16 mouse cellular contexts compared by ENCODE assay signal in the genomic region with DNA sequence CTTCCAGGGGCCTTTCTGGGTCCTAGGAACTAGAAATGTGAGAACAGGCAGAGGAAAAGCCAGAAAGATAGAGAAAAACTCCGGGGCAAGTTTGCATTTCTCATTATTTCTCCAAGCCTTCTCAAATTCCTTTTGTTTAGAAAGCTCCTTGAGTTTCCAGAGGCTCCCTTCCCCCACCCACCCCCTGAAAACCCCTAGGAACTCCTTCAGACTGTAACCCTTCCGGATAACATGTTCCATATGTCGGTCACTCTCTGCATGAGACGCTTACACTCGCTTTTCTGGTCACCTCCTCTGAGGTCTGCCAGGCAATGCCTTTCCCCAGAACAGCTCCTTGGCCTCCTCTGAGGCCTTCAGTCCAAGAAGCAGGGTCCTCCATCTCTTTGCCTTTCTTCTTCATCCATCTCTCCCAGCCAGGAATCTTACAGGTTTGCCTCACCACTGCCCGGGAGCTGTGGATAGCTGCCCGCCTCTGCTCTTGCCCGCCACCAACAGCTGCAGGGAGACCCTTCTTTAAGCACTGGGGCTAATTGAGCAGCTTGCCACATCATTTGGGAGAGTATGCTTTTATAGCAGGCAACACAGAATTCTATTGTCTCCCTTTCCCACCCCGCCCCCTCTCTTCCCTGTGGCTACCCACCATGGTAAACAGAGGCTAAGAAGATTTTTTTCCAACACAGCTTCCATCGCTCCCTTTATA. TPM values are rescaled to one million over a fixed set of nuclear protein-coding genes. Genes with fewer than 3 reads are reported as not detected.
DNase-seq lines count a peak whose midpoint lies in the region; ATAC-seq and TF ChIP-seq lines count a peak whose summit lies in the region.
"Had no signal": no experiment of that assay in that cellular context is flagged by ENCODE, and none has a peak within 500 bp of the region (broad histone marks: within the 10 kb centered on the region; RNA-seq: fewer than 3 reads in every experiment).

No protein-coding gene starts in this region.

- no peak for ATAC-seq in heart, postnatal 0 days (ENCODE audit: insufficient read depth, low read depth)
- ATAC-seq in midbrain, embryonic 13.5 days: no peak
- ATAC-seq in embryonic facial prominence, embryonic 13.5 days (ENCODE audit: insufficient number of reproducible peaks, insufficient read depth, low FRiP score, low TSS enrichment, low read depth): peak; percentile 28; the same call in 1 of the 2 replicates
- peak; percentile 50; the same call in 1 of the 2 replicates for ATAC-seq in limb, embryonic 15.5 days (ENCODE audit: insufficient number of reproducible peaks, low FRiP score, low TSS enrichment, low read depth)

- no peak for DNase-seq in heart, postnatal 0 days (ENCODE audit: low spot score)
- no peak for DNase-seq in heart, adult 8-10 months (ENCODE audit: low spot score)
- DNase-seq in midbrain, embryonic 10.5 days (ENCODE audit: low spot score): peak; percentile 19
- DNase-seq in spleen, postnatal 36 days (ENCODE audit: low spot score in 2 of 2): no peak
- DNase-seq in right cerebral cortex, adult 2 months (ENCODE audit: low spot score in 2 of 2): no peak
- DNase-seq: cerebellum, adult 9-10 months; liver; spleen, adult 18-20 months; thymus, postnatal 36 days had no signal

- no peaks in the 10 kb centered on the region for H3K36me3 ChIP-seq in heart, postnatal 0 days (replicated peaks; ENCODE audit: control insufficient read depth, insufficient read depth, low read length)
- H3K36me3 ChIP-seq in midbrain, embryonic 10.5 days: no peaks in the 10 kb centered on the region
- no peaks in the 10 kb centered on the region for H3K36me3 ChIP-seq in midbrain, embryonic 13.5 days
- H3K36me3 ChIP-seq in embryonic facial prominence, embryonic 13.5 days: peaks cover 13% of the 10 kb centered on the region
- peaks cover 4% of the 10 kb centered on the region; the same call in 1 of the 2 replicates for H3K36me3 ChIP-seq in limb, embryonic 15.5 days

- H3K27ac ChIP-seq in heart, postnatal 0 days (ENCODE audit: low read depth): 0 out of 2 replicates have a peak overlapping the region, but pooled peaks have one; percentile 36
- H3K27ac ChIP-seq in midbrain, embryonic 10.5 days (replicated peaks): no peak overlapping the region; the same call in 1 of the 2 replicates
- H3K27ac ChIP-seq in midbrain, embryonic 13.5 days: no peak overlapping the region
- H3K27ac ChIP-seq in embryonic facial prominence, embryonic 13.5 days: peak overlapping the region; percentile 95
- H3K27ac ChIP-seq in limb, embryonic 15.5 days: peak overlapping the region; percentile 73
- H3K27ac ChIP-seq: layer of hippocampus, adult 2 months had no signal

- no peak overlapping the region for H3K9ac ChIP-seq in heart, postnatal 0 days (replicated peaks; ENCODE audit: low read depth, low read length)
- no peak overlapping the region for H3K9ac ChIP-seq in midbrain, embryonic 13.5 days (replicated peaks)
- peak overlapping the region; percentile 62 for H3K9ac ChIP-seq in embryonic facial prominence, embryonic 13.5 days
- no peak overlapping the region for H3K9ac ChIP-seq in limb, embryonic 15.5 days

- no peaks in the 10 kb centered on the region for H3K4me1 ChIP-seq in heart, postnatal 0 days (ENCODE audit: control insufficient read depth, insufficient read depth)
- H3K4me1 ChIP-seq in midbrain, embryonic 10.5 days: peaks cover 6% of the 10 kb centered on the region; the same call in 1 of the 2 replicates
- H3K4me1 ChIP-seq in midbrain, embryonic 13.5 days (replicated peaks): 0 out of 2 replicates have a peak, but pooled peaks cover 2% of the 10 kb centered on the region
- peaks cover 49% of the 10 kb centered on the region for H3K4me1 ChIP-seq in embryonic facial prominence, embryonic 13.5 days
- peaks cover 45% of the 10 kb centered on the region for H3K4me1 ChIP-seq in limb, embryonic 15.5 days
- H3K4me1 ChIP-seq: megakaryocyte, embryonic 14.5 days had no signal

- no peaks in the 10 kb centered on the region for H3K9me3 ChIP-seq in heart, postnatal 0 days (replicated peaks; ENCODE audit: control insufficient read depth, low read length)
- no peaks in the 10 kb centered on the region for H3K9me3 ChIP-seq in midbrain, embryonic 10.5 days (replicated peaks)
- H3K9me3 ChIP-seq in midbrain, embryonic 13.5 days: no peaks in the 10 kb centered on the region
- H3K9me3 ChIP-seq in embryonic facial prominence, embryonic 13.5 days: no peaks in the 10 kb centered on the region
- H3K9me3 ChIP-seq in limb, embryonic 15.5 days: no peaks in the 10 kb centered on the region
- H3K9me3 ChIP-seq: megakaryocyte, embryonic 14.5 days had no signal

- TF ChIP-seq EP300 in heart, postnatal 0 days (IDR thresholded peaks at IDR 0.05; ENCODE audit: low read depth): no peak

- H3K27me3 ChIP-seq in heart, postnatal 0 days (ENCODE audit: control insufficient read depth, insufficient read depth, low read length): no peaks in the 10 kb centered on the region
- H3K27me3 ChIP-seq in midbrain, embryonic 10.5 days (ENCODE audit: low read depth, poor library complexity, severe bottlenecking): no peaks in the 10 kb centered on the region
- no peaks in the 10 kb centered on the region for H3K27me3 ChIP-seq in midbrain, embryonic 13.5 days
- no peaks in the 10 kb centered on the region for H3K27me3 ChIP-seq in embryonic facial prominence, embryonic 13.5 days
- H3K27me3 ChIP-seq in limb, embryonic 15.5 days: no peaks in the 10 kb centered on the region

- no peak overlapping the region for H3K4me2 ChIP-seq in heart, postnatal 0 days (ENCODE audit: low read depth, low read length)
- no peak overlapping the region for H3K4me2 ChIP-seq in midbrain, embryonic 13.5 days (replicated peaks)
- peak overlapping the region; percentile 40 for H3K4me2 ChIP-seq in embryonic facial prominence, embryonic 13.5 days
- no peak overlapping the region for H3K4me2 ChIP-seq in limb, embryonic 15.5 days

- no peak overlapping the region for H3K4me3 ChIP-seq in heart, postnatal 0 days (ENCODE audit: low read depth, low read length)
- H3K4me3 ChIP-seq in midbrain, embryonic 10.5 days: no peak overlapping the region
- no peak overlapping the region for H3K4me3 ChIP-seq in midbrain, embryonic 13.5 days (replicated peaks)
- H3K4me3 ChIP-seq in embryonic facial prominence, embryonic 13.5 days: no peak overlapping the region
- no peak overlapping the region for H3K4me3 ChIP-seq in limb, embryonic 15.5 days
- H3K4me3 ChIP-seq: layer of hippocampus, adult 2 months; megakaryocyte, embryonic 14.5 days had no signal

- WGBS in heart, postnatal 0 days: 73% methylated on average over 10 of the region's 10 CpGs
- WGBS in midbrain, embryonic 10.5 days: 67% methylated on average over 10 of the region's 10 CpGs
- WGBS in midbrain, embryonic 13.5 days: 65% methylated on average over 10 of the region's 10 CpGs
- WGBS in embryonic facial prominence, embryonic 13.5 days: 18% methylated on average over 10 of the region's 10 CpGs
- WGBS in limb, embryonic 15.5 days: 33% methylated on average over 10 of the region's 10 CpGs

- no peak for TF ChIP-seq CTCF in heart, postnatal 0 days (IDR thresholded peaks at IDR 0.05; ENCODE audit: low read depth)

RNA-seq across cellular contexts. Expression of gene Ntf3, which starts 51.6 kb away (rescaled TPM):
- total RNA-seq in heart, postnatal 0 days (2014; rRNA removed; ENCODE audit: low replicate concordance): 5.2 and 8.3 TPM in 2 replicates
- polyA plus RNA-seq in heart, postnatal 0 days (2015; fragmentation: Nextera tagmentation; extraction: Ambion mirVana): 5.5 and 6.1 TPM in 2 replicates
- total RNA-seq in heart, adult 8-10 months (2022): 1 to 10 TPM; 2.2 to 5.3 (median 3.9) TPM
- polyA plus RNA-seq in midbrain, embryonic 10.5 days (2016; fragmentation: Nextera tagmentation; extraction: Ambion mirVana): 4.6 and 5.3 TPM in 2 replicates
- 1.0 and 1.5 TPM in 2 replicates for polyA plus RNA-seq in midbrain, embryonic 13.5 days (2015; fragmentation: Nextera tagmentation; extraction: Ambion mirVana)
- 35.3 and 41.1 TPM in 2 replicates for polyA plus RNA-seq in embryonic facial prominence, embryonic 13.5 days (2015; fragmentation: Nextera tagmentation; extraction: Ambion mirVana)
- polyA plus RNA-seq in limb, embryonic 15.5 days (2015; fragmentation: Nextera tagmentation; extraction: Ambion mirVana): 16.9 and 19.2 TPM in 2 replicates
- total RNA-seq: hematopoietic stem cell, adult 5-6 weeks; neutrophil, adult 5-6 weeks had no signal

Comparison
In these comparisons a context has a peak if more than half of its experiments do, and no peak if none do; other contexts are left out.
1. ATAC-seq: peak in embryonic facial prominence, embryonic 13.5 days (single experiment) and limb, embryonic 15.5 days (single experiment); none in heart, postnatal 0 days (single experiment) and midbrain, embryonic 13.5 days (single experiment).
2. H3K27ac ChIP-seq: peak in heart, postnatal 0 days (single experiment), embryonic facial prominence, embryonic 13.5 days (single experiment) and limb, embryonic 15.5 days (single experiment); none in midbrain, embryonic 10.5 days (single experiment) and midbrain, embryonic 13.5 days (single experiment).